Mouse (Mus musculus) intestine, embryonic 16.5 days (tissue): Measurements from ENCODE around the gene Eif2b4. TPM values are rescaled to one million over a fixed set of nuclear protein-coding genes. Genes with fewer than 3 reads are reported as not detected.

Source experiments
- ATAC-seq: fragments of 200-750 bp; cut with Nextera tagmentation; 2 replicates; pipeline ENCODE4 v1.8.0; 2017; ENCODE audit warnings: moderate TSS enrichment, moderate library complexity
- H3K27ac ChIP-seq: fragments of 300-500 bp; sonication (generic); 2 replicates; pipeline ENCODE4 v1.5.1; 2014; ENCODE audit warnings: mild to moderate bottlenecking, low read length
- H3K27me3 ChIP-seq: fragments of 300-500 bp; sonication (generic); replicated peaks from 2 replicates; pipeline ENCODE4 v1.6.1; 2014; ENCODE audit warnings: low read length, control low read depth, mixed read lengths; ENCODE audit not compliant: control insufficient read depth, insufficient read depth
- H3K36me3 ChIP-seq: fragments of 300-500 bp; sonication (generic); 2 replicates; pipeline ENCODE4 v1.6.1; 2014; ENCODE audit warnings: low read length, control low read depth; ENCODE audit not compliant: control insufficient read depth, insufficient read depth
- H3K4me1 ChIP-seq: fragments of 300-500 bp; sonication (generic); 2 replicates; pipeline ENCODE4 v1.6.1; 2014; ENCODE audit warnings: low read length, control low read depth, mixed read lengths; ENCODE audit not compliant: control insufficient read depth, insufficient read depth
- H3K4me2 ChIP-seq: fragments of 300-500 bp; sonication (generic); 2 replicates; pipeline ENCODE4 v1.6.1; 2014; ENCODE audit warnings: low read depth, low read length, control low read depth
- H3K4me3 ChIP-seq: fragments of 300-500 bp; sonication (generic); 2 replicates; pipeline ENCODE4 v1.5.1; 2014; ENCODE audit warnings: mild to moderate bottlenecking, low read length
- H3K9ac ChIP-seq: fragments of 300-500 bp; sonication (generic); 2 replicates; pipeline ENCODE4 v1.6.1; 2014; ENCODE audit warnings: low read depth, low read length
- H3K9me3 ChIP-seq: fragments of 300-500 bp; sonication (generic); 2 replicates; pipeline ENCODE4 v1.6.1; 2016; ENCODE audit warnings: low read length, control low read depth; ENCODE audit not compliant: control insufficient read depth
- WGBS: fragments of 180-500 bp; shearing (Covaris S2); extraction: QIAGEN DNeasy Blood & Tissue Kit; methylation state at CpG from one replicate; pipeline ENCODE4 v1.1.7; 2014; 5-methylcytosine and 5-hydroxymethylcytosine counted together
- polyA plus RNA-seq: library from polyadenylated mRNA; unstranded; fragments of >200 nt; fragmentation: Nextera tagmentation; extraction: Ambion mirVana; gene quantifications from 2 replicates; pipeline ENCODE4 v1.2.1, GENCODE M21; 2015

Eif2b4 gene
- 67.1 and 67.6 TPM in 2 replicates for polyA plus RNA-seq

DNA sequence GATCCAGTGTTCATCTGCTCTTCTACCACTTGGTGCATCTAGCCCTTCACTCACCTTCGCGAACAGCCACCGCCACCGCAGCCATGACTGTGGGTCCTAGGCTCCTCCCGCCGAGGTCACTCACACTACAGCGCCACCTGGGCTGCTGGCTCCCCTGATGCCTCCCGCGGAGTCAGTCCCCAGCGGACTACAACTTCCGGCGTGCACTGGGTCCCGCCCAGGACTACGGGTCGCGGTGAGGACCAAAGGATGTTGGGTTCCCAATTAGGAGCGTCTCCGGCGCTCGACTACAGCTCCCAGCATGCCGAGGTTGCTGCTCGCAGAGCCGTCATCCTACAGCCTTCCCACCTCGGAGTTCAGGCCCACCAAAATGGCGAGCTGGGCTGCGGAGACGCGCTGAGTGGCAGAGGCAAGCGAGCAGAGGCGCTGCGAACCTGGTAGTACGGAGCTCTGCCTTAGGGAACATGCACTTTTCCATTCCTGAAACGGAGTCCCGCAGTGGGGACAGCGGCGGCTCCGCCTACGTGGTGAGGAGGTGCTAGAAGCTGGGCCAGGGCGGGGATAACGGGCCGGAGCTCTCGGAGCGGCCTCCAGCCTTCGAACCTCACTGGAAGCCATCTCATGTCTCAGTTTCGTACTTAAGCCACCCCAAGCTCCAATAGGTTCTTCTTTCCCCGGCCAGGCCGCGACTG, at the start of gene Eif2b4, which contains the start of gene Snx17:
Eif2b4 (minus strand) TSS at position 492 of the 692 bp plus-strand sequence.
Snx17 (plus strand) TSS at position 289 of the 692 bp plus-strand sequence.
- peaks cover 33% of the 10 kb centered on the region for H3K36me3 ChIP-seq
- H3K9ac ChIP-seq = peak within 1 kb of the TSS; percentile 88
- WGBS = under 1% methylated on average over 48 of the region's 48 CpGs
- peak within 1 kb of the TSS; percentile 71 for H3K4me3 ChIP-seq
- H3K27ac ChIP-seq = peak within 1 kb of the TSS; percentile 88
- peak within 1 kb of the TSS; percentile 87 for H3K4me2 ChIP-seq
- H3K9me3 ChIP-seq = no peaks in the 10 kb centered on the region
- peak; percentile 98 for ATAC-seq
- no peaks in the 10 kb centered on the region for H3K27me3 ChIP-seq
- H3K4me1 ChIP-seq = peaks cover 23% of the 10 kb centered on the region

DNA sequence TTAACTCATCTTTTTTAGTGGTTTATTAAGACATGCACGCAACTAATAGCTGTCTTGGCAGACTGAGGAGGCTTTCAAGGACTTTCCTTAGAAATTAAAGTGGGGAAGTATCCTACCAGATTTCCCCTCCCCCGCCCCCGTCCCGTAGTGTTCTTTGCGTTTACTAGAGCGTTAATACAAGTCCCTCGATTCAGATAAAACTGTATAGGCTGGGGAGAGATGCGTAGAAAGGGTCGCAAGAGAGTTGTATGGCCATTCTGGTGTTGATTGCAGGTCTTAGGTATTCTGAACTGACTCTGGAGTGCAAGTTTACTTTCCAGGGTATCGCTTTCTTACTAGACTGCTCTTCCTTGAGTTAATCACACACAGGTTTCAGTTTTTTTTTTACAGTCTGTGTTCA, 49.0 kb upstream of the Eif2b4 start:
- H3K9me3 ChIP-seq = no peaks in the 10 kb centered on the region
- no peak for ATAC-seq
- H3K27ac ChIP-seq = no peak overlapping the region

GRCm38 (mm10) chr5:31241522-31242034, 48.3 kb upstream of the Eif2b4 start:
- H3K27ac ChIP-seq = peak overlapping the region; percentile 99
- H3K27me3 ChIP-seq = no peaks in the 10 kb centered on the region
- peak overlapping the region; percentile 99 for H3K9ac ChIP-seq
- H3K36me3 ChIP-seq = 0 out of 2 replicates have a peak, but pooled peaks cover 11% of the 10 kb centered on the region
- peaks cover 4% of the 10 kb centered on the region for H3K4me1 ChIP-seq
- no peak; the same call in 1 of the 2 replicates for ATAC-seq
- no peaks in the 10 kb centered on the region for H3K9me3 ChIP-seq
- peak overlapping the region; percentile 97 for H3K4me3 ChIP-seq
- 0% methylated on average over 13 of the region's 13 CpGs for WGBS
- H3K4me2 ChIP-seq = peak overlapping the region; percentile 87

More for the DNA sequence above, 49.0 kb upstream of the Eif2b4 start:
- peaks cover 11% of the 10 kb centered on the region; the same call in 1 of the 2 replicates for H3K36me3 ChIP-seq
- H3K4me3 ChIP-seq = peak overlapping the region; percentile 97
- no peaks in the 10 kb centered on the region for H3K27me3 ChIP-seq
- peak overlapping the region; percentile 99 for H3K9ac ChIP-seq
- peaks cover 4% of the 10 kb centered on the region for H3K4me1 ChIP-seq
- H3K4me2 ChIP-seq = peak overlapping the region; percentile 87
- WGBS = 21% methylated on average over 10 of the region's 10 CpGs

- Histone ChIP-seq H3K4me2 (peak within 1 kb of the TSS; percentile 87), H3K9me3 (no peaks in the 10 kb centered on the region), H3K36me3 (0 out of 2 replicates have a peak, but pooled peaks cover 5% of the 10 kb centered on the region), H3K27ac (peak within 1 kb of the TSS; percentile 99), H3K4me3 (peak within 1 kb of the TSS; percentile 97), H3K9ac (peak within 1 kb of the TSS; percentile 99), H3K4me1 (peaks cover 4% of the 10 kb centered on the region), H3K27me3 (no peaks in the 10 kb centered on the region)
- under 1% methylated on average over 90 of the region's 103 CpGs for WGBS
- peak; percentile 99 for ATAC-seq
Observed at GRCm38 (mm10) chr5:31240637-31241521, 47.6 kb upstream of the Eif2b4 start, which contains the start of the genes Nrbp1 and Gm9970. Nrbp1 (plus strand) TSS chr5:31240864. Gm9970 (minus strand) TSS chr5:31241232.

- H3K27me3 ChIP-seq = no peaks in the 10 kb centered on the region
- ATAC-seq = no peak
- H3K9me3 ChIP-seq = no peaks in the 10 kb centered on the region
- WGBS = 65% methylated on average over 1 of the region's 1 CpGs
- no peak overlapping the region for H3K4me3 ChIP-seq
- H3K9ac ChIP-seq = no peak overlapping the region
- no peak overlapping the region for H3K4me2 ChIP-seq
- H3K27ac ChIP-seq = no peak overlapping the region
- no peaks in the 10 kb centered on the region for H3K4me1 ChIP-seq
- no peaks in the 10 kb centered on the region for H3K36me3 ChIP-seq
Observed at GRCm38 (mm10) chr5:31226641-31227040, 33.4 kb upstream of the Eif2b4 start.

- Histone ChIP-seq H3K4me3 (no peak overlapping the region), H3K27ac (no peak overlapping the region), H3K4me1 (peaks cover 10% of the 10 kb centered on the region), H3K36me3 (no peaks in the 10 kb centered on the region), H3K27me3 (no peaks in the 10 kb centered on the region), H3K9ac (no peak overlapping the region), H3K4me2 (no peak overlapping the region), H3K9me3 (no peaks in the 10 kb centered on the region)
- no peak for ATAC-seq
- 95% methylated on average over 9 of the region's 9 CpGs for WGBS
Observed at GRCm38 (mm10) chr5:31222696-31223095, 29.5 kb upstream of the Eif2b4 start.

DNA sequence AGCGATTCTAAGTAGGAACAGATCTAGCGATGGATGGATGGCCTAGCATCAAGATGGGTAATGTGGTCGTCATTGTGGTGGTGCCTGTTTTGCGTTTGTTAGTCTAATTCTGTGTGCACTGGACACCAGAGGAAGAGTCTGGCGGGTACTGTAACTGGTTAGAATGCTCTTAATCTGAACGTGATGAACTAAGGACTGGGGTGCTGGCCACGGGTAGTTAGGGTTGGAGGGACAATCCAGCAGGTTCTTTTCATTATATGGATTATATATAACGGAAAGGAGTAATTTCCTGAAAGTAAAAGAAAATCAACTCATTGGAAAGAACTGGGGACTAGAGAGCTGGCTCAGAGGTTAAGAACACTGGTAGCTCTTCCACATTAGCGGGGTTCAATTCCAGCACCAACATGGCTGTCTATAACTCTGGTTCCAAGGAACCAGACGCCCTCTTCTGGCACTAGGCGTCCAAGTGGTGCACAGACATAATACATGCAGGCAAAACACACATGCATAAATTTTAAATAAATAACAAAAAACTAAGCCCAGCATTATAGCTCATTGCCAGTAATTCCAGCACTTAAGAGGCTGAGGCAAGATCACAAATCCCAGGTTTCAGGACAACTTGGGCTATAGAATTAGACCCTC, 28.2 kb upstream of the Eif2b4 start:
- peak overlapping the region; percentile 76 for H3K4me3 ChIP-seq
- H3K27me3 ChIP-seq = no peaks in the 10 kb centered on the region
- no peak; the same call in 1 of the 2 replicates for ATAC-seq
- no peaks in the 10 kb centered on the region for H3K36me3 ChIP-seq
- no peaks in the 10 kb centered on the region for H3K9me3 ChIP-seq
- 14% methylated on average over 11 of the region's 11 CpGs for WGBS
- H3K4me1 ChIP-seq = peaks cover 10% of the 10 kb centered on the region
- H3K9ac ChIP-seq = peak overlapping the region; percentile 87
- peak overlapping the region; percentile 89 for H3K27ac ChIP-seq
- H3K4me2 ChIP-seq = peak overlapping the region; percentile 93

DNA sequence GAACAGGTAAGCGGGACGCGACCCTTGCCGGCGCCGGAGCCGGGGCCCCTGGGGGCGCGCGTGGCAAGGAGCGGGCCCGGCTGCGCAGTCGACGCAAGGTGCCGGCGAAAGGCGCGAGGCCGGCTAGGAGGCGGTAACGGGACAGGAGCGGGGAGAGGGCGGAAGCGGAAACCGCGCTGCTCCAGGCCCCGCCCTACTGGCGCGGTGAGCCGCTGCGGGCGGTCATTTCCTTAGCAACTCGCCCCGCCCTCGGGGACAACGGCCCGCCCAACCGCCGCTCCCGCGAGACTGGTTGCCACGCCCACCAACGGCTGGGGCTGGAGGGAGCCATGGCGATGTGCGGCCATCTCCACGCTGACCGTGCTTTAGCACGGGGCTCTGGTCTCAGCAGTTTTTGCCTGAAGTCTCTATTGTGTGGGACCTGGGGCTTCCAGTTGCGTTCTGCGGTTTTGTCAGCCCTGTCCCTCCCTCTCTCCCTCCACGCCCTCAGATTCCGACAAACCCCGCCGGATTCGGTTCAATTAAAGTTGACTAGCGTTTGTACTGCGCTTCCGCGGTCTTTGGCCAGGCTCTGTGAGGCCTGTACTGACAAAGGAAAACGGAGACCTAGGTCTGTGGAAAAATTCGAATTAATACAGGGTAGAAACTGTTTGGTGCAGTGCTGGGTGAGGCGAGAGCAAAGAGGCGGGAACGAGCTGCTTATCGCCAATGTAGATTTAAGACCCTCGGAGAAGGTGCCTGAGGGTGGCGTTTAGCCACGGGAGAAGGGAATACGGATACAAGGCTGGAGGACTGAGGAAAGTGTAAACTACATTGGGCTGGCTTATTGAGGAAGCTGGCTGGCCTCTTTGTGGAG, 27.4 kb upstream of the Eif2b4 start, which contains the start of gene Ppm1g:
Ppm1g (minus strand) TSS at position 240 of the 856 bp plus-strand sequence.
- under 1% methylated on average over 69 of the region's 70 CpGs for WGBS
- Histone ChIP-seq H3K9me3 (no peaks in the 10 kb centered on the region), H3K4me2 (peak within 1 kb of the TSS; percentile 93), H3K36me3 (no peaks in the 10 kb centered on the region), H3K4me3 (peak within 1 kb of the TSS; percentile 76), H3K27ac (peak within 1 kb of the TSS; percentile 89), H3K4me1 (peaks cover 10% of the 10 kb centered on the region), H3K9ac (peak within 1 kb of the TSS; percentile 87), H3K27me3 (no peaks in the 10 kb centered on the region)
- ATAC-seq = peak; percentile 97
